Mouse (Mus musculus): ENCODE results near the gene Dnajc8. TPM values are rescaled to one million over a fixed set of nuclear protein-coding genes. Genes with fewer than 3 reads are reported as not detected.

Gene Dnajc8
- polyA plus RNA-seq, 1 experiment from 2014 or later = 174 TPM

- no peaks in the 10 kb centered on the region for H3K27me3 ChIP-seq (replicated peaks; ENCODE audit: control insufficient read depth, insufficient read depth, low read length)
- H3K4me3 ChIP-seq (ENCODE audit: low read depth, low read length) = no peak overlapping the region
- peaks cover 6% of the 10 kb centered on the region for H3K4me1 ChIP-seq (replicated peaks; ENCODE audit: control insufficient read depth, insufficient read depth, low read length)
- H3K9ac ChIP-seq (ENCODE audit: low read length) = no peak overlapping the region
- no peak for ATAC-seq (replicated peaks; ENCODE audit: low FRiP score, low TSS enrichment, low read depth)
- no peaks in the 10 kb centered on the region for H3K9me3 ChIP-seq (ENCODE audit: control insufficient read depth, low read length)
- no peak overlapping the region for H3K27ac ChIP-seq (ENCODE audit: low read depth)
- no peak for DNase-seq (ENCODE audit: low spot score)
- no peak overlapping the region for H3K4me2 ChIP-seq (ENCODE audit: low read length)
- H3K36me3 ChIP-seq (ENCODE audit: control insufficient read depth, insufficient read depth, low read length) = no peaks in the 10 kb centered on the region
- 68% methylated on average over 3 of the region's 3 CpGs for WGBS
These were observed 23.3 kb upstream of the Dnajc8 start for GRCm38 (mm10) chr4:132512080-132512479.

GRCm38 (mm10) chr4:132513395-132514273 is 21.7 kb upstream of the Dnajc8 start:
- no peak overlapping the region for H3K4me3 ChIP-seq (ENCODE audit: low read depth, low read length)
- no peaks in the 10 kb centered on the region for H3K36me3 ChIP-seq (ENCODE audit: control insufficient read depth, insufficient read depth, low read length)
- ATAC-seq (replicated peaks; ENCODE audit: low FRiP score, low TSS enrichment, low read depth) (no peak), DNase-seq (ENCODE audit: low spot score) (no peak)
- H3K4me1 ChIP-seq (replicated peaks; ENCODE audit: control insufficient read depth, insufficient read depth, low read length) = peaks cover 4% of the 10 kb centered on the region
- H3K27me3 ChIP-seq (replicated peaks; ENCODE audit: control insufficient read depth, insufficient read depth, low read length) = no peaks in the 10 kb centered on the region
- WGBS = 35% methylated on average over 14 of the region's 14 CpGs
- no peak overlapping the region for H3K9ac ChIP-seq (ENCODE audit: low read length)
- peak overlapping the region; percentile 97 for H3K4me2 ChIP-seq (ENCODE audit: low read length)
- no peak overlapping the region for H3K27ac ChIP-seq (ENCODE audit: low read depth)
- no peaks in the 10 kb centered on the region for H3K9me3 ChIP-seq (ENCODE audit: control insufficient read depth, low read length)

GRCm38 (mm10) chr4:132514555-132515135 is 20.7 kb upstream of the Dnajc8 start:
- H3K36me3 ChIP-seq (ENCODE audit: control insufficient read depth, insufficient read depth, low read length) = no peaks in the 10 kb centered on the region
- ATAC-seq (replicated peaks; ENCODE audit: low FRiP score, low TSS enrichment, low read depth) (no peak), DNase-seq (ENCODE audit: low spot score) (peak; percentile 96)
- H3K9me3 ChIP-seq (ENCODE audit: control insufficient read depth, low read length) = no peaks in the 10 kb centered on the region
- H3K27me3 ChIP-seq (replicated peaks; ENCODE audit: control insufficient read depth, insufficient read depth, low read length) = no peaks in the 10 kb centered on the region
- peak overlapping the region; percentile 97 for H3K4me2 ChIP-seq (ENCODE audit: low read length)
- no peaks in the 10 kb centered on the region; the same call in 1 of the 2 replicates for H3K4me1 ChIP-seq (replicated peaks; ENCODE audit: control insufficient read depth, insufficient read depth, low read length)
- H3K9ac ChIP-seq (ENCODE audit: low read length) = peak overlapping the region; percentile 49
- peak overlapping the region; percentile 73 for H3K27ac ChIP-seq (ENCODE audit: low read depth)
- 3% methylated on average over 21 of the region's 21 CpGs for WGBS
- H3K4me3 ChIP-seq (ENCODE audit: low read depth, low read length) = peak overlapping the region; percentile 42

- peak overlapping the region; percentile 42 for H3K4me3 ChIP-seq (ENCODE audit: low read depth, low read length)
- WGBS = 19% methylated on average over 22 of the region's 22 CpGs
These were observed 19.8 kb upstream of the Dnajc8 start for GRCm38 (mm10) chr4:132515369-132516155.

GRCm38 (mm10) chr4:132518066-132518465 is 17.3 kb upstream of the Dnajc8 start:
- H3K27ac ChIP-seq (ENCODE audit: low read depth) = peak overlapping the region; percentile 40; the same call in 1 of the 2 replicates
- H3K4me2 ChIP-seq (ENCODE audit: low read length) = no peak overlapping the region
- no peak for DNase-seq (ENCODE audit: low spot score)
- WGBS = 65% methylated on average over 8 of the region's 8 CpGs
- H3K27me3 ChIP-seq (replicated peaks; ENCODE audit: control insufficient read depth, insufficient read depth, low read length) = no peaks in the 10 kb centered on the region
- ATAC-seq (replicated peaks; ENCODE audit: low FRiP score, low TSS enrichment, low read depth) = no peak; the same call in 1 of the 2 replicates
- no peaks in the 10 kb centered on the region for H3K9me3 ChIP-seq (ENCODE audit: control insufficient read depth, low read length)
- H3K4me3 ChIP-seq (ENCODE audit: low read depth, low read length) = no peak overlapping the region
- no peak overlapping the region for H3K9ac ChIP-seq (ENCODE audit: low read length)
- no peaks in the 10 kb centered on the region for H3K36me3 ChIP-seq (ENCODE audit: control insufficient read depth, insufficient read depth, low read length)
- no peaks in the 10 kb centered on the region; the same call in 1 of the 2 replicates for H3K4me1 ChIP-seq (replicated peaks; ENCODE audit: control insufficient read depth, insufficient read depth, low read length)

More at GRCm38 (mm10) chr4:132515369-132516155, 19.8 kb upstream of the Dnajc8 start:
- H3K27me3 ChIP-seq (replicated peaks; ENCODE audit: control insufficient read depth, insufficient read depth, low read length) = no peaks in the 10 kb centered on the region
- DNase-seq (ENCODE audit: low spot score) (peak; percentile 82), ATAC-seq (replicated peaks; ENCODE audit: low FRiP score, low TSS enrichment, low read depth) (peak; percentile 90)
- no peaks in the 10 kb centered on the region for H3K9me3 ChIP-seq (ENCODE audit: control insufficient read depth, low read length)
- H3K4me1 ChIP-seq (replicated peaks; ENCODE audit: control insufficient read depth, insufficient read depth, low read length) = no peaks in the 10 kb centered on the region; the same call in 1 of the 2 replicates
- H3K9ac ChIP-seq (ENCODE audit: low read length) = peak overlapping the region; percentile 49
- H3K27ac ChIP-seq (ENCODE audit: low read depth) = peak overlapping the region; percentile 73
- peak overlapping the region; percentile 97 for H3K4me2 ChIP-seq (ENCODE audit: low read length)
- no peaks in the 10 kb centered on the region for H3K36me3 ChIP-seq (ENCODE audit: control insufficient read depth, insufficient read depth, low read length)

- H3K4me1 ChIP-seq (replicated peaks; ENCODE audit: control insufficient read depth, insufficient read depth, low read length) = peaks cover 1% of the 10 kb centered on the region; the same call in 1 of the 2 replicates
- H3K36me3 ChIP-seq (ENCODE audit: control insufficient read depth, insufficient read depth, low read length) = no peaks in the 10 kb centered on the region
- H3K9ac ChIP-seq (ENCODE audit: low read length) = no peak overlapping the region
- WGBS = 87% methylated on average over 3 of the region's 3 CpGs
- DNase-seq (ENCODE audit: low spot score) (no peak), ATAC-seq (replicated peaks; ENCODE audit: low FRiP score, low TSS enrichment, low read depth) (no peak)
- H3K9me3 ChIP-seq (ENCODE audit: control insufficient read depth, low read length) = no peaks in the 10 kb centered on the region
- no peaks in the 10 kb centered on the region for H3K27me3 ChIP-seq (replicated peaks; ENCODE audit: control insufficient read depth, insufficient read depth, low read length)
- H3K27ac ChIP-seq (ENCODE audit: low read depth) = no peak overlapping the region
- H3K4me3 ChIP-seq (ENCODE audit: low read depth, low read length) = no peak overlapping the region
- H3K4me2 ChIP-seq (ENCODE audit: low read length) = no peak overlapping the region
These were observed 16.2 kb upstream of the Dnajc8 start for GRCm38 (mm10) chr4:132519188-132519587.

- DNase-seq (ENCODE audit: low spot score) (no peak), ATAC-seq (replicated peaks; ENCODE audit: low FRiP score, low TSS enrichment, low read depth) (no peak)
- Histone ChIP-seq H3K9ac (ENCODE audit: low read length) (no peak overlapping the region), H3K4me3 (ENCODE audit: low read depth, low read length) (no peak overlapping the region), H3K4me2 (ENCODE audit: low read length) (no peak overlapping the region), H3K27me3 (replicated peaks; ENCODE audit: control insufficient read depth, insufficient read depth, low read length) (no peaks in the 10 kb centered on the region), H3K4me1 (replicated peaks; ENCODE audit: control insufficient read depth, insufficient read depth, low read length) (peaks cover 11% of the 10 kb centered on the region; the same call in 1 of the 2 replicates), H3K9me3 (ENCODE audit: control insufficient read depth, low read length) (no peaks in the 10 kb centered on the region), H3K27ac (ENCODE audit: low read depth) (0 out of 2 replicates have a peak overlapping the region, but pooled peaks have one; percentile 8), H3K36me3 (ENCODE audit: control insufficient read depth, insufficient read depth, low read length) (peaks cover under 1% of the 10 kb centered on the region; the same call in 1 of the 2 replicates)
- 24% methylated on average over 11 of the region's 11 CpGs for WGBS
These were observed 11.0 kb upstream of the Dnajc8 start for GRCm38 (mm10) chr4:132524321-132524741.

- H3K9me3 ChIP-seq (ENCODE audit: control insufficient read depth, low read length) = no peaks in the 10 kb centered on the region
- 50% methylated on average over 6 of the region's 6 CpGs for WGBS
- peaks cover 5% of the 10 kb centered on the region for H3K36me3 ChIP-seq (ENCODE audit: control insufficient read depth, insufficient read depth, low read length)
- H3K4me2 ChIP-seq (ENCODE audit: low read length) = no peak overlapping the region
- no peak for DNase-seq (ENCODE audit: low spot score)
- ATAC-seq (replicated peaks; ENCODE audit: low FRiP score, low TSS enrichment, low read depth) = no peak
- no peak overlapping the region for H3K9ac ChIP-seq (ENCODE audit: low read length)
- H3K27me3 ChIP-seq (replicated peaks; ENCODE audit: control insufficient read depth, insufficient read depth, low read length) = no peaks in the 10 kb centered on the region
- H3K27ac ChIP-seq (ENCODE audit: low read depth) = no peak overlapping the region
- peaks cover 11% of the 10 kb centered on the region; the same call in 1 of the 2 replicates for H3K4me1 ChIP-seq (replicated peaks; ENCODE audit: control insufficient read depth, insufficient read depth, low read length)
- no peak overlapping the region for H3K4me3 ChIP-seq (ENCODE audit: low read depth, low read length)
These were observed 10.5 kb upstream of the Dnajc8 start for GRCm38 (mm10) chr4:132524808-132525207.

All from intestine, embryonic 14.5 days (tissue).